Mouse (Mus musculus) olfactory bulb, adult 2 months (tissue): ENCODE results near the gene St6galnac4. TPM values are rescaled to one million over a fixed set of nuclear protein-coding genes. Genes with fewer than 3 reads are reported as not detected.

Experiments
- H3K27ac ChIP-seq: fragments of 200-500 bp; 2 replicates; pipeline ENCODE4 v1.5.1; 2012; ENCODE audit warnings: low read depth, low read length; ENCODE audit not compliant: insufficient read depth
- H3K4me1 ChIP-seq: fragments of 200-500 bp; 2 replicates; pipeline ENCODE4 v1.6.1; 2012; ENCODE audit warnings: low read length; ENCODE audit not compliant: control insufficient read depth, insufficient read depth
- H3K4me3 ChIP-seq: fragments of 200-500 bp; 2 replicates; pipeline ENCODE4 v1.5.1; 2012; ENCODE audit warnings: mild to moderate bottlenecking, low read depth, low read length, moderate library complexity; ENCODE audit not compliant: insufficient read depth
- CTCF ChIP-seq: fragments of 200-500 bp; IDR thresholded peaks from 2 replicates; pipeline ENCODE4 v1.5.1; 2012; ENCODE audit warnings: low read depth, mild to moderate bottlenecking, low read length, moderate library complexity; ENCODE audit not compliant: insufficient read depth
- POLR2A ChIP-seq: fragments of 200-500 bp; IDR thresholded peaks from 2 replicates; pipeline ENCODE4 v1.6.1; 2012; ENCODE audit warnings: mild to moderate bottlenecking, low read depth, low read length, moderate library complexity; ENCODE audit not compliant: insufficient read depth
- WGBS: fragments of 180-500 bp; shearing (Covaris S2); methylation state at CpG from one replicate; pipeline ENCODE4 v1.1.7; 2018; 5-methylcytosine and 5-hydroxymethylcytosine counted together
- polyA plus RNA-seq: library from polyadenylated mRNA; stranded (reverse); fragments of >200 nt; gene quantifications from 2 replicates; pipeline ENCODE4 v1.2.4, GENCODE M21; 2012; ENCODE audit warnings: low replicate concordance; ENCODE audit not compliant: missing spikeins, insufficient read depth, insufficient read length

St6galnac4 gene
- polyA plus RNA-seq, 1 experiment, result not detected

DNA sequence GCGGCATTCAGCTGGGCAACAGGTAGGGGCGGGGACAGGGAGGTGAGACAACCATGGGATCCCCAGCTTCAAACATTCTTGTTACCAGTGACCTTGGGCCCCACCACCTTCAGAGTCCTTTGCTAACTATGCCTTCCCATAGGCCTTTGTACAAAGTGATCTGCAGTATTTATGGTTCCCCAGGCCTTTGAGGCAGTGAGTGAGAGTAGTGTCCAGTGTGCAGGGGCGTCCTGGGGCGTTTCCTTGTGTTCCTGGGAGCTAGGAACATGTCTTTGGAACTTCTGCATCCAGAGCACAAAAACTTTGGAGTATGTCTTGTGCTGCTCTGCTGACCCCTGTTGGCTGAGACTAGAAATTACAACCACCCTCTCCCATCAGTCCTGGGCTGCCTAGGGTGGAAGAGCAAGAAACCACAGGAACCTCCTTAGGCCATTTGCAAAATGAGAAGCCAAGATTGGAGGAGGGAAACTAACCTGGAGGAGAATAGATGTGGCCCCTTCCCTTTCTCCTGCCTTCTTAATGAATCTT, 20.3 kb upstream of the St6galnac4 start:
- TF ChIP-seq CTCF (no peak), POLR2A (no peak)
- 35% methylated on average over 4 of the region's 4 CpGs for WGBS
- no peak overlapping the region for H3K27ac ChIP-seq
- peaks cover 7% of the 10 kb centered on the region for H3K4me1 ChIP-seq
- no peak overlapping the region for H3K4me3 ChIP-seq

DNA sequence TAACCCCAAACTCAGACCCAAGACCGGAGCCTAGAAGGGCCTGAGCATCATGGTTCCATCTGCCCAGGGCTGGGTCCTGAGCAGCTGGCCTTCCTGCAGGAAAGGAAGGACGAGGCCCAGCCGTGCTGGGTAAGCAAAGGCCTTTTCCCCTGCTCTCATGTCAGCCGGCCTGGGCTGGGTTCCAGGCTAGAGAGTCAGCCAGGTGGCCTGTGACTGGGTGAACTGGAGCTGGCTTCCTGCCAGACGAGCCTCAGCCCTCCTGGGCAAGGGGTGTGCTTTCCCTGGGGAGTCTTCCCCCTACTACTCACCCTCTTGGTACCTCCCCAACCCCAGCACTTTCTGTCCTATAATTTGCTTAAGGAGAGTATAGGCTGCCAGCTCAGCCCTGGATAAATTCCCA, 18.7 kb upstream of the St6galnac4 start:
- Histone ChIP-seq H3K4me3 (no peak overlapping the region), H3K4me1 (peaks cover 15% of the 10 kb centered on the region), H3K27ac (no peak overlapping the region)
- no peak for TF ChIP-seq POLR2A
- no peak for TF ChIP-seq CTCF
- WGBS, result 36% methylated on average over 5 of the region's 5 CpGs

GRCm38 (mm10) chr2:32568941-32569340, 18.0 kb upstream of the St6galnac4 start:
- WGBS, result 81% methylated on average over 3 of the region's 3 CpGs
- H3K4me3 ChIP-seq, result no peak overlapping the region
- no peak overlapping the region for H3K27ac ChIP-seq
- TF ChIP-seq CTCF, result no peak
- no peak for TF ChIP-seq POLR2A
- H3K4me1 ChIP-seq, result peaks cover 15% of the 10 kb centered on the region

GRCm38 (mm10) chr2:32570698-32571494, 16.0 kb upstream of the St6galnac4 start, which contains the start of gene Dpm2:
Dpm2 (plus strand) TSS chr2:32570858.
- 1% methylated on average over 36 of the region's 36 CpGs for WGBS
- Histone ChIP-seq H3K4me1 (peaks cover 21% of the 10 kb centered on the region), H3K27ac (peak within 1 kb of the TSS; percentile 35; the same call in 1 of the 2 replicates), H3K4me3 (peak within 1 kb of the TSS; percentile 68)
- peak; percentile 72 for TF ChIP-seq POLR2A
- no peak for TF ChIP-seq CTCF

DNA sequence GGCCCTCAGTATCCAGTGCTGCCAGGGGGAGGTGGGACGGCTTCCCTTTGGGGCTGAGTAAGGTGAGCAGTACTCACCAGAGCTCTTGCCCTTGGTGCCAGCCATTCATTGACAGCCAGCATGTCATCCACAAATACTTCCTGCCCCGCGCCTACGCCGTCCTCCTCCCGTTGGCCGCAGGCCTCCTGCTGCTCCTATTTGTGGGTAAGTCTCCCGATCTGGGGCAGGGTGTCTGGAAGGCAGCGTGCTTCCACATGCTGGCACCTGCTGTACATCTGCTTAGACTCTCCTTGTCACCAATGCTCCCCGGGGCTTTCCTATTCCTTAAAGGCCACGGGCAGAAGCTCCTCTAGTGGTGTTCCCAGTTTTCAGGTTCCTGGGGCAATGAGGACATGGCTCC, 14.7 kb upstream of the St6galnac4 start:
- Histone ChIP-seq H3K27ac (no peak overlapping the region), H3K4me1 (peaks cover 23% of the 10 kb centered on the region), H3K4me3 (no peak overlapping the region)
- TF ChIP-seq POLR2A (no peak), CTCF (no peak)
- 88% methylated on average over 11 of the region's 11 CpGs for WGBS

GRCm38 (mm10) chr2:32574497-32574896, 12.4 kb upstream of the St6galnac4 start, which contains the start of gene Pip5kl1:
Pip5kl1 (plus strand) TSS chr2:32574797.
- TF ChIP-seq CTCF (no peak; the same call in 1 of the 2 replicates), POLR2A (no peak)
- Histone ChIP-seq H3K27ac (0 out of 2 replicates have a peak within 1 kb of the TSS, but pooled peaks have one; percentile 11), H3K4me1 (peaks cover 17% of the 10 kb centered on the region), H3K4me3 (peak within 1 kb of the TSS; percentile 60)
- WGBS, result 62% methylated on average over 6 of the region's 6 CpGs

DNA sequence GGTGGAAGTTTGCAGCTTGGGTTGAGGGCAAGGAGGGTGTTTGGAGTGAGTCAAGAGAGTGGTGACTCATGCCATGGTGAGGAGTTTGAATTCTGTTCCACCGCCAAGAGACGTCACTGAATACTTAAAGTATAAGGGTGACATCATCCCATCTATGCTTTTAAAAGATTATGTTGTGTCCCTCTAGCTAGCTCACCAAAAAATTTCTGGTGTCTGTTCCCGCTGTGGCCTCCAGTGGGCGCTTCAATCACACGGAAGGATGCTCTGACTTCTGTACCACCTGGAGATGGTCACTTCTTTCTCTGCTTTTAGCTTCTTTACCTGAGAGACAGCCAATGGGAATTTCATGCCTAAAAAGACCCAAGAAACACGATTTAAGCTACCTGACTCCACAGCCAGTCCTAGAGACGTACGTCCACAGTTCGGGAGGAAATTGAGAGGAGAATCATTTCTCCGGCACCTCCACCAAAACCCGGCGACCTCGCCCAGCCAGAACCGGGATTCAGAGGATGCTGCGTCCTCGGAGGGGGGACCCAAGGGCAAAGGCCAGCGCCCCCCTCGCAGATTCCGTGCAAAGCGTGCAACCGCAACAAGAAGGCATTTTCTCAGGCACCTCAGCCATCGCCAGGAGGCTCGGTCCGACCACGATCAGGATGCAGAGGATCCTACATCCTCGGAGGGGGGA, 11.9 kb upstream of the St6galnac4 start:
- 1% methylated on average over 26 of the region's 26 CpGs for WGBS
- peaks cover 17% of the 10 kb centered on the region for H3K4me1 ChIP-seq
- TF ChIP-seq CTCF (peak; percentile 21), POLR2A (no peak)
- H3K27ac ChIP-seq, result 0 out of 2 replicates have a peak overlapping the region, but pooled peaks have one; percentile 11
- peak overlapping the region; percentile 60 for H3K4me3 ChIP-seq

- WGBS, result 8% methylated on average over 28 of the region's 28 CpGs
- TF ChIP-seq CTCF, result no peak
- no peak for TF ChIP-seq POLR2A
- H3K27ac ChIP-seq, result 0 out of 2 replicates have a peak within 1 kb of the TSS, but pooled peaks have one; percentile 11
- H3K4me1 ChIP-seq, result peaks cover 17% of the 10 kb centered on the region
- H3K4me3 ChIP-seq, result peak within 1 kb of the TSS; percentile 60
These were observed 11.2 kb upstream of the St6galnac4 start, which contains the start of gene 9430097D07Rik for GRCm38 (mm10) chr2:32575586-32576160. 9430097D07Rik (minus strand) TSS chr2:32575684.
